25 mouse cellular contexts compared by ENCODE assay signal in the genomic region with DNA sequence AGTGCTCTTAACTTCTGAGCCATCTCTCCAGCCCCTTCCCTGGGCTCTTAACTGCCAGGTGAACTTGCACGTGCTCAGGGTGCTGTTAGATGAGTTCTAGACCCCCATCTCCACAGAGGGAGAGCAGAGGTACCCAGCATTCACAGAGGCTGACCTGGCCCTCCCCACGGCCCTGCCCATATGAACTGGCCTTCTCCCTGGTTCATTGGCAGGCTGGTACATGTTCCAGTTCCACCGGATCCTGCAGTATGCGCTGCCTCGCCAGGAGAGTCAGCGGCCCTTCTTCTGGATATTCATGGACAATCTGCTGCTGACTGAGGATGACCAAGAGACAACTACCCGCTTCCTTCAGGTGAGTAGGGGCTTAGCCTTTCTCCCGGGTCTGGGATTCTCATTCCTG. TPM values are rescaled to one million over a fixed set of nuclear protein-coding genes. Genes with fewer than 3 reads are reported as not detected.
"Had no signal": no experiment of that assay in that cellular context is flagged by ENCODE, and none has a peak within 500 bp of the region (broad histone marks: within the 10 kb centered on the region; RNA-seq: fewer than 3 reads in every experiment).

No protein-coding gene starts in this region.

- H3K27me3 ChIP-seq: liver, embryonic 12.5 days; midbrain, embryonic 12.5 days; neural tube, embryonic 13.5 days; neural tube, embryonic 15.5 days had no signal

- H3K9ac ChIP-seq: liver, embryonic 12.5 days; liver, embryonic 14.5 days; lung, embryonic 14.5 days; midbrain, embryonic 12.5 days; neural tube, embryonic 13.5 days; neural tube, embryonic 15.5 days had no signal

- H3K4me3 ChIP-seq: liver, embryonic 12.5 days; midbrain, embryonic 10.5 days; midbrain, embryonic 12.5 days; myocyte; neural tube, embryonic 13.5 days; neural tube, embryonic 15.5 days had no signal

- ATAC-seq: liver, embryonic 12.5 days; midbrain, embryonic 16.5 days had no signal

- H3K36me3 ChIP-seq: liver, embryonic 12.5 days; midbrain, embryonic 10.5 days; midbrain, embryonic 12.5 days; neural tube, embryonic 13.5 days; neural tube, embryonic 15.5 days had no signal

- H3K4me2 ChIP-seq: liver, embryonic 12.5 days; lung, embryonic 14.5 days; midbrain, embryonic 12.5 days; neural tube, embryonic 13.5 days; neural tube, embryonic 15.5 days had no signal

- H3K4me1 ChIP-seq: midbrain, embryonic 10.5 days; midbrain, embryonic 12.5 days; neural tube, embryonic 13.5 days; neural tube, embryonic 15.5 days had no signal

- H3K9me3 ChIP-seq: liver, embryonic 12.5 days; midbrain, embryonic 10.5 days; midbrain, embryonic 12.5 days; neural tube, embryonic 13.5 days; neural tube, embryonic 15.5 days had no signal

- H3K27ac ChIP-seq: liver, embryonic 12.5 days; liver, embryonic 14.5 days; midbrain, embryonic 10.5 days; midbrain, embryonic 12.5 days; neural tube, embryonic 13.5 days; neural tube, embryonic 15.5 days had no signal

- DNase-seq: lung, adult 18-20 months; lung, embryonic 14.5 days; lung, postnatal 10 days; lung, postnatal 4 days; midbrain, embryonic 14.5 days; retina, postnatal 1 day; right cerebral cortex, adult 18-20 months; right cerebral cortex, postnatal 25 days; right cerebral cortex, postnatal 4 days; spleen, adult 18-20 months; thymus, adult 18-20 months; thymus, postnatal 14 days; thymus, postnatal 36 days had no signal

RNA-seq across cellular contexts. Expression of gene Aire, which starts 13.6 kb away (rescaled TPM):
- total RNA-seq: megakaryocyte, adult 5-6 weeks; megakaryocyte-erythroid progenitor cell, adult 5-6 weeks had no signal
- polyA plus RNA-seq: liver, embryonic 14.5 days; liver, embryonic 16.5 days; midbrain, embryonic 14.5 days; neural tube, embryonic 11.5 days had no signal

RNA-seq across cellular contexts. Expression of gene Dnmt3l, which starts 15.3 kb away (rescaled TPM):
- total RNA-seq: megakaryocyte-erythroid progenitor cell, adult 5-6 weeks had no signal
- polyA plus RNA-seq: liver, embryonic 12.5 days; liver, embryonic 16.5 days; midbrain, embryonic 12.5 days; midbrain, embryonic 14.5 days; midbrain, embryonic 16.5 days; neural tube, embryonic 11.5 days; neural tube, embryonic 13.5 days; neural tube, embryonic 15.5 days had no signal
